Mouse (Mus musculus) liver, embryonic 15.5 days (tissue): ENCODE data around the gene Optc. TPM values are rescaled to one million over a fixed set of nuclear protein-coding genes. Genes with fewer than 3 reads are reported as not detected.

ENCODE experiments used
- ATAC-seq: fragments of 200-750 bp; cut with Nextera tagmentation; 2 replicates; pipeline ENCODE4 v1.8.0; 2017; ENCODE audit warnings: moderate number of reproducible peaks, mild to moderate bottlenecking, moderate library complexity; ENCODE audit not compliant: insufficient read depth
- H3K27ac ChIP-seq: fragments of 300-500 bp; sonication (generic); replicated peaks from 2 replicates; pipeline ENCODE4 v1.5.1; 2015; ENCODE audit warnings: mild to moderate bottlenecking, inconsistent platforms
- H3K27me3 ChIP-seq: fragments of 300-500 bp; sonication (generic); 2 replicates; pipeline ENCODE4 v1.6.1; 2015; ENCODE audit warnings: mild to moderate bottlenecking, inconsistent platforms
- H3K36me3 ChIP-seq: fragments of 300-500 bp; sonication (generic); replicated peaks from 2 replicates; pipeline ENCODE4 v1.6.1; 2015; ENCODE audit warnings: moderate library complexity, mild to moderate bottlenecking, inconsistent platforms
- H3K4me1 ChIP-seq: fragments of 300-500 bp; sonication (generic); replicated peaks from 2 replicates; pipeline ENCODE4 v1.6.1; 2015; ENCODE audit warnings: inconsistent platforms
- H3K4me2 ChIP-seq: fragments of 300-500 bp; sonication (generic); 2 replicates; pipeline ENCODE4 v1.6.1; 2015; ENCODE audit warnings: moderate library complexity, mild to moderate bottlenecking, inconsistent platforms
- H3K4me3 ChIP-seq: fragments of 300-500 bp; sonication (generic); replicated peaks from 2 replicates; pipeline ENCODE4 v1.5.1; 2015; ENCODE audit warnings: mild to moderate bottlenecking, inconsistent platforms
- H3K9ac ChIP-seq: fragments of 300-500 bp; sonication (generic); 2 replicates; pipeline ENCODE4 v1.6.1; 2015; ENCODE audit warnings: moderate library complexity, mild to moderate bottlenecking, inconsistent platforms
- H3K9me3 ChIP-seq: fragments of 300-500 bp; sonication (generic); replicated peaks from 2 replicates; pipeline ENCODE4 v1.6.1; 2016; ENCODE audit warnings: inconsistent platforms
- WGBS: fragments of 180-500 bp; shearing (Covaris S2); methylation state at CpG from one replicate; pipeline ENCODE4 v1.1.7; 2015; ENCODE audit warnings: mixed read lengths; ENCODE audit not compliant: insufficient replicate concordance; 5-methylcytosine and 5-hydroxymethylcytosine counted together
- polyA plus RNA-seq: library from polyadenylated mRNA; unstranded; fragments of >200 nt; fragmentation: Nextera tagmentation; extraction: Ambion mirVana; gene quantifications from 2 replicates; pipeline ENCODE4 v1.2.1, GENCODE M21; 2015

The Optc gene
- polyA plus RNA-seq, 1 experiment from 2014 or later: 0.08 TPM

- no peak overlapping the region for H3K27ac ChIP-seq
- H3K9ac ChIP-seq: no peak overlapping the region
- no peak for ATAC-seq
Measured at GRCm38 (mm10) chr1:133918088-133918470, 10.3 kb upstream of the Optc start.

DNA sequence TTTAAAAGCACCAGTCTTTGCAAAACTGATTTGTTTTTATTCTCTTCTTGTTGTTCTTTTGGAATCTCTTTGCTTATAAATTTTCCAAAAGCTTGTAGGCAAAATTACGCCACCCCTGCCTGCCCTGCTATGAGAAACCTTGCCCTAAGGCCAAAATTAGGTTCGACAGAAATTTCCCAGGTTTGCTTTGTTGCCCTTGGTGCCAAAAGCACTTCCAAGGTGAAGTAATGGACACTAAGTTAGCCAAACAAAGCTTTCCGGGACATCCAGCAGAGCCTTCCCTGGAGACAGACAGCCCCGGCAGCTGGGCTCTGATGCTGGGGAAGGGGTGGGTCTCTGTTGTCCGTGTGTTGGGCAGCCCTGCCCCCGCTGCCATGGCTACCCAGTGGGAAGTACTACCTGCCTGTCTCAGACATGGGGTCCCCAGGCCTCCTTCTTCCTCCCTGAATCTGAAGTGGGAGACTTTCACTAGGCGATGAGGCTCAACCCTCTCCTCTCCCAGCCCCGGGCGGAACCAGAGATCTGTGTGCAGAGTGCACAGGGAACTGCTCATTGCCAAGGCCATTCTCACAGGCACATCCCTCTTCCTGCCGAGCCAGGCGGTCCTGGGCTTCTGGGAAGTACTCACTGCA, 9.8 kb upstream of the Optc start:
- Histone ChIP-seq H3K4me1 (no peaks in the 10 kb centered on the region; the same call in 1 of the 2 replicates), H3K4me3 (no peak overlapping the region; the same call in 1 of the 2 replicates), H3K9me3 (no peaks in the 10 kb centered on the region), H3K4me2 (no peak overlapping the region), H3K27ac (no peak overlapping the region), H3K9ac (no peak overlapping the region), H3K27me3 (peaks cover 17% of the 10 kb centered on the region), H3K36me3 (no peaks in the 10 kb centered on the region)
- WGBS: 40% methylated on average over 11 of the region's 11 CpGs
- ATAC-seq: no peak

More at GRCm38 (mm10) chr1:133918088-133918470, 10.3 kb upstream of the Optc start:
- no peaks in the 10 kb centered on the region for H3K36me3 ChIP-seq
- 40% methylated on average over 6 of the region's 6 CpGs for WGBS
- peaks cover 17% of the 10 kb centered on the region for H3K27me3 ChIP-seq
- H3K4me2 ChIP-seq: no peak overlapping the region
- no peak overlapping the region; the same call in 1 of the 2 replicates for H3K4me3 ChIP-seq
- H3K4me1 ChIP-seq: no peaks in the 10 kb centered on the region; the same call in 1 of the 2 replicates
- H3K9me3 ChIP-seq: no peaks in the 10 kb centered on the region

- H3K36me3 ChIP-seq: no peaks in the 10 kb centered on the region
- no peak for ATAC-seq
- H3K9ac ChIP-seq: no peak overlapping the region
- H3K4me1 ChIP-seq: no peaks in the 10 kb centered on the region
- no peak overlapping the region for H3K4me3 ChIP-seq
- peaks cover 21% of the 10 kb centered on the region for H3K27me3 ChIP-seq
- 50% methylated on average over 8 of the region's 8 CpGs for WGBS
- no peaks in the 10 kb centered on the region for H3K9me3 ChIP-seq
- H3K27ac ChIP-seq: no peak overlapping the region
- H3K4me2 ChIP-seq: no peak overlapping the region
Measured at GRCm38 (mm10) chr1:133915723-133916355, 8.0 kb upstream of the Optc start.

DNA sequence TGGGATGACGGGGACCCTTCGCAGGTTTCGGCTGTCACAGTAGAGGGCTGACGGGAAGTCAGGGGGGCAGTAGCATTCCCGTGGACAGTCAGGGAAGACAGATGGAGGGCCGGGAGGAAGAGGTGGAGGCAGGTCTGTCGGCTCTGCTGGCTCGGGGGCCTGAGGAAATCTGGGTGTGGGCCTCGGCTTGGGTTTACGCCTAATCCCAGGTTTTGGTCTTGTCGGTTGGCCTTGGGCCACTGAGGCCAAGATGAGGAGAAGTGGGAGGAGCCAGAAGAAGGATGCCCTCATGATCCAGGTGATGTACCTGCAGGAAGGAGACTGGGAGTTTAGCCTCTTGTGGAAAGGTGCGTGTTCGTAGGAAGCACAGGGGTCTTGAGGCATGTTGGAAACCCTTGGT, 7.3 kb upstream of the Optc start:
- Histone ChIP-seq H3K4me2 (no peak overlapping the region), H3K36me3 (no peaks in the 10 kb centered on the region), H3K9ac (no peak overlapping the region), H3K4me3 (no peak overlapping the region), H3K27me3 (peaks cover 28% of the 10 kb centered on the region), H3K27ac (no peak overlapping the region), H3K4me1 (no peaks in the 10 kb centered on the region), H3K9me3 (no peaks in the 10 kb centered on the region)
- ATAC-seq: no peak
- WGBS: 74% methylated on average over 13 of the region's 13 CpGs

- H3K27ac ChIP-seq: no peak overlapping the region
- H3K9me3 ChIP-seq: no peaks in the 10 kb centered on the region
- H3K4me1 ChIP-seq: peaks cover 14% of the 10 kb centered on the region
- H3K9ac ChIP-seq: no peak overlapping the region
- H3K4me3 ChIP-seq: no peak overlapping the region
- H3K27me3 ChIP-seq: peaks cover 37% of the 10 kb centered on the region
- H3K4me2 ChIP-seq: no peak overlapping the region
- no peak for ATAC-seq
- H3K36me3 ChIP-seq: no peaks in the 10 kb centered on the region
- 56% methylated on average over 6 of the region's 6 CpGs for WGBS
Measured at GRCm38 (mm10) chr1:133913018-133913417, 5.2 kb upstream of the Optc start.

GRCm38 (mm10) chr1:133911456-133911855, 3.7 kb upstream of the Optc start:
- H3K4me2 ChIP-seq: no peak overlapping the region
- ATAC-seq: no peak
- H3K36me3 ChIP-seq: no peaks in the 10 kb centered on the region
- H3K4me1 ChIP-seq: peaks cover 20% of the 10 kb centered on the region
- H3K27me3 ChIP-seq: peaks cover 45% of the 10 kb centered on the region
- no peaks in the 10 kb centered on the region for H3K9me3 ChIP-seq
- H3K9ac ChIP-seq: no peak overlapping the region
- no peak overlapping the region for H3K4me3 ChIP-seq
- no peak overlapping the region for H3K27ac ChIP-seq
- WGBS: 21% methylated on average over 4 of the region's 4 CpGs

DNA sequence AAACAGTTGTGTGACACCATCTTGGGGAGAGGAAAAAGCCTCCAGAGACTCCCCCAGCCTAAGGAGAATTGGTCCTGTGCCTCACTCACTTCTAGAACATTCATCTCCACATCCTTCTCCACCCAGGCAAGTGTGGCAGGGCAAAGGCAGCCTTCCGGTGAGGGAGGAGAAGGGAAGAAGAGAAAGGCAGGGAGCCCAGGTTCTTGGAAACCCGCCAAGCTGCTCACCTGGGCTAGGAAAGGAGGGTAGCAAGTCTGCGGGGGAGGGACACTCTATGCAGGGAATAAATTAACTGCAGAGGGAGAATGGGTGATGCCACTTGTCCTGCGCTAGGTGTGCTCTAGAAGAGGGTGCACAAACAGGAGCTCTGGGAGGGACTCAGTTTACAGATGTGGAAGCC, 3.2 kb upstream of the Optc start:
- Histone ChIP-seq H3K36me3 (no peaks in the 10 kb centered on the region), H3K4me2 (no peak overlapping the region), H3K9me3 (no peaks in the 10 kb centered on the region), H3K27me3 (peaks cover 50% of the 10 kb centered on the region), H3K27ac (no peak overlapping the region), H3K4me3 (no peak overlapping the region), H3K4me1 (peaks cover 20% of the 10 kb centered on the region), H3K9ac (no peak overlapping the region)
- WGBS: 60% methylated on average over 4 of the region's 4 CpGs
- no peak for ATAC-seq

- no peak for ATAC-seq
- Histone ChIP-seq H3K4me2 (no peak overlapping the region), H3K4me3 (no peak overlapping the region), H3K9ac (no peak overlapping the region), H3K9me3 (no peaks in the 10 kb centered on the region), H3K27ac (no peak overlapping the region), H3K27me3 (peaks cover 56% of the 10 kb centered on the region), H3K36me3 (no peaks in the 10 kb centered on the region), H3K4me1 (peaks cover 20% of the 10 kb centered on the region)
- 60% methylated on average over 7 of the region's 7 CpGs for WGBS
Measured at GRCm38 (mm10) chr1:133910108-133910507, 2.3 kb upstream of the Optc start.

DNA sequence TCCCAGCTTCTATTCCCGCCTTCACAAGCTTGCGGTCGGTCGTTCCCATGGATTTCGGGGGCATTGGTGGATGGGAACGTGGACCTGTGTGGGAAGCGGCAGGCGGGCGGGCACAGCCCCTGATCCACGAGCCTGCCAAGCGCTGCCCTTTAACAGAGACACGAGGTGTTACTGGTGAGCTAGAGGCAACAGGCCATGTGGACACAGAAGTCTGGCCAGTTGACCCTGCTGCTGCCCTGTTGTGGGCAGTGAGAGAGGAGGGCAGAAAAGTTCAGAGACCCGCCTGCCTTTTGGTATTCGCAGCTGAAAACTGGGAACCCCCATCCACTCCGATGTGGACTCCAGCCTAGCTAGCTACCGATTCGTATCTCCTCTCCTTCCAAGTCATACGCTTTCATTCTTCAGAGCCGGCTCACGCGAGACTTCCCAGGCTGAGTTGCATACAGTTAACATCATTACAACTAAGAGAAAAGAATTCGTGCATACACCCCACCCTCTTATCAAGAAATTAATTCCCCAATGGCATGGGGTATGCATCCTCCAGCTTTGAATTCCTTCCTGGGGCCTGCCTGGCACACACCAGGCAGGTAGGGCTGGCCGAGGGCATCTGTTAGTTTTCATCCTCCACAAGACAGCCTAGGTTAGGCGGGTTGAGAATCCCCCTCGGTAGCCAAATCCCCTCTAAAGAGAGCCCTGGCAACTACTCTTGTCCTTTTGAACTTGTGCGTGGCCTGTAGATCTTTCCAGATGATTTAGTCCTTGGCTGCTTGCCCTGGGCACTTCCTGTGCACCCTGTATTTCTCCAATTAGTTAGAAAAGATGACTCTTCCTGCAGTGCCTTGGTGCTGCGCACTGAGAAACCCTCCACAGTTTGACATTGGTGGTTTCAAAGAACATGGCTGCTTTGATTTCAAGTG, 1.1 kb upstream of the Optc start:
- Histone ChIP-seq H3K36me3 (no peaks in the 10 kb centered on the region), H3K9me3 (no peaks in the 10 kb centered on the region), H3K27ac (0 out of 2 replicates have a peak overlapping the region, but pooled peaks have one; percentile 1), H3K9ac (no peak overlapping the region), H3K4me3 (peak overlapping the region; percentile 44), H3K27me3 (peaks cover 68% of the 10 kb centered on the region), H3K4me2 (peak overlapping the region; percentile 77), H3K4me1 (peaks cover 20% of the 10 kb centered on the region)
- WGBS: 14% methylated on average over 27 of the region's 27 CpGs
- peak; percentile 56 for ATAC-seq

- Histone ChIP-seq H3K27ac (no peak overlapping the region), H3K27me3 (peaks cover 85% of the 10 kb centered on the region), H3K4me3 (no peak overlapping the region), H3K4me1 (peaks cover 20% of the 10 kb centered on the region), H3K4me2 (no peak overlapping the region), H3K9me3 (no peaks in the 10 kb centered on the region), H3K9ac (no peak overlapping the region), H3K36me3 (no peaks in the 10 kb centered on the region)
- ATAC-seq: no peak
- 50% methylated on average over 12 of the region's 12 CpGs for whole genome bisulfite sequencing
Measured at GRCm38 (mm10) chr1:133906420-133906819, 1.4 kb downstream of the Optc start.

GRCm38 (mm10) chr1:133900825-133901224, 7.0 kb downstream of the Optc start:
- no peak for ATAC-seq
- Histone ChIP-seq H3K27ac (no peak overlapping the region), H3K4me2 (no peak overlapping the region), H3K9ac (no peak overlapping the region), H3K4me1 (peaks cover 32% of the 10 kb centered on the region), H3K9me3 (no peaks in the 10 kb centered on the region), H3K36me3 (no peaks in the 10 kb centered on the region), H3K4me3 (no peak overlapping the region), H3K27me3 (peaks cover 33% of the 10 kb centered on the region)
- 73% methylated on average over 9 of the region's 9 CpGs for WGBS
